Mouse (Mus musculus) embryonic fibroblast, embryonic 13.5 days (primary cell): ENCODE data around the gene Rora.

Source experiments
- CTCF ChIP-seq: IDR thresholded peaks from 2 replicates; pipeline ENCODE4 v1.5.1; 2011; ENCODE audit warnings: mild to moderate bottlenecking, control low read depth, low read length, moderate library complexity, borderline replicate concordance; ENCODE audit not compliant: insufficient read depth
- POLR2A ChIP-seq: IDR thresholded peaks from 2 replicates; pipeline ENCODE4 v1.6.1; 2011; ENCODE audit warnings: low read depth, mild to moderate bottlenecking, control low read depth, low read length, moderate library complexity

DNA sequence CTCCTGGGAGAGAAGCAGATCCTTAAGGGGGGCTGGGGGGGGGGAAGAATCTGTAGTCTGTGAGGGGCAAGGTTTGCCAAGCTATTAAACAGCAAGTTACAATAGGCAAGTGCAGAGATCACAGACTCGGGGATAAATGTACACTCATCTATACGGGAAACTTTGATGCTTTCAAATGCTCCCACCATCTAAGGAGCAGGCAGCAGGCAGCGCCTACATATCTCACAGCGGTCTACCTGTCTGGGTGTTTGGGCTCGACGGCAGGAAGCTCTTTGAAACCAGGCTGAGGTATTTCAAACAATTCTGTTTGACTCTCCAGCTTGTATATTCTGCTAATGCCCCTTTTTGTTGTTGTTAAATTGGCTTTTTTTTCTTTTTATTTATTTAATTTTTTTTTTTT is 457.1 kb downstream of the Rora start:
- TF ChIP-seq CTCF = no peak
- TF ChIP-seq POLR2A = no peak
